Mouse (Mus musculus) liver, postnatal 0 days (tissue): ENCODE measurements around the gene Pear1.

ENCODE experiments used
- CTCF ChIP-seq: sonication (generic); IDR thresholded peaks from 2 replicates; pipeline ENCODE4 v1.5.1; 2016; ENCODE audit warnings: antibody characterized with exemption, low read depth
- EP300 ChIP-seq: IDR thresholded peaks from 2 replicates; pipeline ENCODE4 v1.6.1; 2016; ENCODE audit warnings: antibody characterized with exemption, low read depth, mild to moderate bottlenecking

DNA sequence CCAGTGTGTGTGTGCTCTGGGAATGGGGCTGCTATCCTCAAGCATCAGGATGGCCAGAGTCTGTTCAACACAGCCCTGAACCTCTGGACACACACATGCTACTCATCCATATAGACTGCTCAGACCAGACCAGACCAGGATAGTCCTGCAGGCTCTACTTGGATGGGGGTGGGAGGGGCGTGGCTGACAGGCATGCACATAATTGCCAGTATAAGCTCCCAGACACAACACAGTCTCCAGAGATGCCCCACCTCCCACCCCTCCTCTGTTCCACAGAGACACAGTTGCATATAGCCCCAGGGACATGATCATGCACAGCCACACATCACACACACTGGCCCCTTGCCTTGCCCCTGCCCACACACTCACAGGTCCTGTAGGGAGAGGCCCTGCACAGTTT lies 34.9 kb downstream of the Pear1 start:
- TF ChIP-seq CTCF (no peak), EP300 (no peak)
